Mouse (Mus musculus) thymus, postnatal 4 days (tissue): Measurements from ENCODE around the gene Parp3.

Source experiments
- DNase-seq: peaks from one replicate; pipeline ENCODE4 v3.0.0; 2021

The Parp3 gene

GRCm38 (mm10) chr9:106421033-106421864 lies 55.5 kb downstream of the Parp3 start:
- DNase-seq, result no peak

- DNase-seq, result no peak
Observed at GRCm38 (mm10) chr9:106420608-106421007, 56.1 kb downstream of the Parp3 start.
